Comparison of ENCODE assay signal across 8 mouse cellular contexts in genomic region chr16:75696176-75696575, GRCm38 (mm10).
DNase-seq lines count a peak whose midpoint lies in the region; ATAC-seq lines count a peak whose summit lies in the region.
"Had no signal": no experiment of that assay in that cellular context is flagged by ENCODE, and none has a peak within 500 bp of the region (broad histone marks: within the 10 kb centered on the region; RNA-seq: fewer than 3 reads in every experiment).

No protein-coding gene starts in this region.

- peak; percentile 87 for ATAC-seq in granulocyte monocyte progenitor cell, adult 5-6 weeks (replicated peaks; ENCODE audit: poor library complexity, severe bottlenecking)
- ATAC-seq in liver, embryonic 16.5 days (ENCODE audit: low read depth): peak; percentile 62

- no peak overlapping the region for H3K4me3 ChIP-seq in liver, embryonic 16.5 days (ENCODE audit: low read depth, low read length)
- H3K4me3 ChIP-seq: limb, embryonic 15.5 days had no signal

- WGBS in liver, embryonic 16.5 days (ENCODE audit: insufficient replicate concordance): 5% methylated on average over 2 of the region's 2 CpGs

- no peaks in the 10 kb centered on the region for H3K27me3 ChIP-seq in liver, embryonic 16.5 days (ENCODE audit: control insufficient read depth, insufficient read depth, low read depth, low read length)
- H3K27me3 ChIP-seq: limb, embryonic 15.5 days had no signal

- no peaks in the 10 kb centered on the region for H3K36me3 ChIP-seq in liver, embryonic 16.5 days (ENCODE audit: control insufficient read depth, insufficient read depth)
- H3K36me3 ChIP-seq: limb, embryonic 15.5 days had no signal

- H3K9ac ChIP-seq in liver, embryonic 16.5 days (ENCODE audit: low read depth, low read length): no peak overlapping the region
- H3K9ac ChIP-seq: limb, embryonic 15.5 days had no signal

- no peak overlapping the region for H3K27ac ChIP-seq in liver, embryonic 16.5 days (ENCODE audit: low read length)
- H3K27ac ChIP-seq: limb, embryonic 15.5 days had no signal

- H3K4me2 ChIP-seq in liver, embryonic 16.5 days (ENCODE audit: low read depth, low read length): no peak overlapping the region
- H3K4me2 ChIP-seq: limb, embryonic 15.5 days had no signal

- no peaks in the 10 kb centered on the region for H3K9me3 ChIP-seq in liver, embryonic 16.5 days (replicated peaks; ENCODE audit: control insufficient read depth, low read length)
- H3K9me3 ChIP-seq: limb, embryonic 15.5 days had no signal

- H3K4me1 ChIP-seq in liver, embryonic 16.5 days (ENCODE audit: control insufficient read depth, low read depth, low read length): no peaks in the 10 kb centered on the region
- H3K4me1 ChIP-seq: limb, embryonic 15.5 days had no signal

- DNase-seq in ES-CJ7 (ENCODE audit: low read depth, low spot score) (peak; percentile 55), adipocyte (ENCODE audit: low spot score) (peak; percentile 72)
- DNase-seq in embryo, embryonic 10 days (ENCODE audit: low spot score): peak; percentile 81
- peak; percentile 22 to 53 for DNase-seq in kidney, postnatal 4 days
- peak; percentile 53 for DNase-seq in right cerebral cortex, adult 18-20 months
